8 mouse cellular contexts compared by ENCODE assay signal in the genomic region with DNA sequence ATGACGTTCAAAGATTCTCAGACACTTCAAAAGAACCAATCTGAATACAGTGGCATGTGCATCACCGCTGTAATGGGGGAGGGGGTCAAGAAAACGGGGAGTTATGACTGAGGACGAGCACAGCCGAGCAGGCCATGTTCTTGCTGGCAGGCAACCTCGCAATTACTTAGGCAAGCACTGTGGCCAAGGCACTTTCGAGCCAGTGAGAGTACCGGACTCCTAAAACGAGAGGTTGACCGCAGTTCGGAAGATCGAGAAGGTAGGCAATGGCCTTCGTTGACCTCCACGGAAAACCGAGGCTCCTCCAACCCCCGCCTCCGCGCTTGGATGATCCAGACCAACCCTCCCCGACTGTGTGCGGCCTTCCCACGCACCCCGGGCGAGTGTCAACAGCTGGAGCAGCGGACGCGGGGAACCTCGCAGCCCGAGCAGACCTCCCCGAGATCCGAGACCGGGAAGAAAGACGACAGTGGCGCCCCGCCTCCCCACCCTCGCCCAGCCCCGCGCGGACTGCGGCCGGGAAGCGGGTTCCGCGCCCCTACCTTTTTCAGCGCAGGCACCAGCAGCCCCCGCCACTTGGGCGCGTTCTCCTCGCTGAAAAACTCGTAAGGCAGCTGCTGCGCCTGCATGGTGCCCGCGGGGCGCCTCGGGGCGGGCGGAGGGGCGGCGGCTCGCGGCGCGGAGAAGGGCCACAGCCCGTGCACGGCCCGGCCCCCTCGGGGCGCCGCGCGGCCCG. TPM values are rescaled to one million over a fixed set of nuclear protein-coding genes. Genes with fewer than 3 reads are reported as not detected.
DNase-seq lines count a peak whose midpoint lies in the region; ATAC-seq and TF ChIP-seq lines count a peak whose summit lies in the region.

No protein-coding gene starts in this region.

- ATAC-seq in forebrain, embryonic 11.5 days (replicated peaks; ENCODE audit: low FRiP score): peak; percentile 56
- ATAC-seq in heart, embryonic 15.5 days (replicated peaks; ENCODE audit: insufficient number of reproducible peaks, insufficient read depth, low FRiP score, low read depth): peak; percentile 51
- peak; percentile 50 for ATAC-seq in liver, postnatal 0 days
- peak; percentile 55 for ATAC-seq in neural tube, embryonic 13.5 days (ENCODE audit: low read depth)

- TF ChIP-seq CTCF in CH12.LX (conservative IDR thresholded peaks at IDR 0.05 in 1 of 2, IDR thresholded peaks at IDR 0.05 in 1 of 2; ENCODE audit: low read depth in 2 of 2, low read length in 2 of 2): no peak
- no peak for TF ChIP-seq CTCF in liver, postnatal 0 days (IDR thresholded peaks at IDR 0.05; ENCODE audit: low read depth)
- no peak for TF ChIP-seq CTCF in testis, adult 2 months (IDR thresholded peaks at IDR 0.05; ENCODE audit: control insufficient read depth, insufficient read depth, insufficient replicate concordance, low read depth, low read length)

- no peak for TF ChIP-seq EP300 in CH12.LX (IDR thresholded peaks at IDR 0.05; ENCODE audit: low read length)
- TF ChIP-seq EP300 in liver, postnatal 0 days (IDR thresholded peaks at IDR 0.05; ENCODE audit: low read depth): no peak

- H3K79me2 ChIP-seq in CH12.LX (replicated peaks; ENCODE audit: control insufficient read depth, extremely low read depth, insufficient read depth, poor library complexity, severe bottlenecking): peaks cover 48% of the 10 kb centered on the region

- in situ Hi-C loops in CH12.LX (cut with MboI; ENCODE audit: low pct_ligation_motif_present, low pct_unique_long_range_greater_than_20kb, low sequenced_read_pairs): loop anchor here (10.0 kb wide), 1 partner anchor 75 kb away; no protein-coding TSS in a partner anchor

- no peak for TF ChIP-seq RAD21 in CH12.LX (IDR thresholded peaks at IDR 0.05; ENCODE audit: low read depth, low read length)

- peak overlapping the region; percentile 80 to 87 (median 86) for H3K4me3 ChIP-seq in CH12.LX (replicated peaks in 1 of 3; ENCODE audit: low read depth in 2 of 3, low read length in 2 of 3, poor library complexity in 1 of 3)
- H3K4me3 ChIP-seq in forebrain, embryonic 11.5 days (ENCODE audit: low read depth, low read length): peak overlapping the region; percentile 91
- H3K4me3 ChIP-seq in heart, embryonic 15.5 days: peak overlapping the region; percentile 89
- H3K4me3 ChIP-seq in liver, postnatal 0 days (ENCODE audit: low read depth, low read length): peak overlapping the region; percentile 97
- peak overlapping the region; percentile 91 for H3K4me3 ChIP-seq in neural tube, embryonic 13.5 days
- H3K4me3 ChIP-seq in testis, adult 2 months (ENCODE audit: control insufficient read depth, low read depth, low read length): peak overlapping the region; percentile 96

- H3K36me3 ChIP-seq in CH12.LX (replicated peaks in 1 of 2; ENCODE audit: control insufficient read depth in 1 of 2, insufficient read depth in 1 of 2, low read length in 1 of 2): peaks cover 9 to 14% of the 10 kb centered on the region in 2 experiments
- no peaks in the 10 kb centered on the region; the same call in 1 of the 2 replicates for H3K36me3 ChIP-seq in forebrain, embryonic 11.5 days (ENCODE audit: control insufficient read depth, insufficient read depth, low read length)
- H3K36me3 ChIP-seq in heart, embryonic 15.5 days: no peaks in the 10 kb centered on the region
- H3K36me3 ChIP-seq in liver, postnatal 0 days (replicated peaks; ENCODE audit: insufficient read depth, low read length): peaks cover 3% of the 10 kb centered on the region; the same call in 1 of the 2 replicates
- peaks cover 4% of the 10 kb centered on the region for H3K36me3 ChIP-seq in neural tube, embryonic 13.5 days
- no peaks in the 10 kb centered on the region for H3K36me3 ChIP-seq in testis, adult 2 months (ENCODE audit: control insufficient read depth, insufficient read depth, low read length)

- peak overlapping the region; percentile 88 for H3K9ac ChIP-seq in CH12.LX (ENCODE audit: insufficient read depth, low read depth)
- peak overlapping the region; percentile 96 for H3K9ac ChIP-seq in forebrain, embryonic 11.5 days (ENCODE audit: low read length)
- H3K9ac ChIP-seq in heart, embryonic 15.5 days: peak overlapping the region; percentile 84
- H3K9ac ChIP-seq in liver, postnatal 0 days (replicated peaks): peak overlapping the region; percentile 95
- H3K9ac ChIP-seq in neural tube, embryonic 13.5 days: peak overlapping the region; percentile 97

- peak; percentile 52; the same call in 1 of the 2 replicates for TF ChIP-seq POLR2A in CH12.LX (IDR thresholded peaks at IDR 0.05; ENCODE audit: low read depth, low read length)
- TF ChIP-seq POLR2A in testis, adult 2 months (IDR thresholded peaks at IDR 0.05; ENCODE audit: control insufficient read depth, low read depth, low read length): no peak

- H3K27ac ChIP-seq in CH12.LX (ENCODE audit: insufficient read depth, low read depth): peak overlapping the region; percentile 91
- peak overlapping the region; percentile 90 for H3K27ac ChIP-seq in forebrain, embryonic 11.5 days (ENCODE audit: low read depth, low read length)
- peak overlapping the region; percentile 93 for H3K27ac ChIP-seq in heart, embryonic 15.5 days
- H3K27ac ChIP-seq in liver, postnatal 0 days (ENCODE audit: low read depth): peak overlapping the region; percentile 97
- peak overlapping the region; percentile 99 for H3K27ac ChIP-seq in neural tube, embryonic 13.5 days (replicated peaks)
- H3K27ac ChIP-seq in testis, adult 2 months (ENCODE audit: control insufficient read depth, insufficient read depth, low read depth, low read length): peak overlapping the region; percentile 81

- peaks cover 5 to 47% of the 10 kb centered on the region in 2 experiments; a peak in 3 of 4 replicates for H3K4me1 ChIP-seq in CH12.LX (ENCODE audit: control insufficient read depth in 1 of 2, insufficient read depth in 2 of 2)
- peaks cover 8% of the 10 kb centered on the region for H3K4me1 ChIP-seq in forebrain, embryonic 11.5 days (replicated peaks; ENCODE audit: control insufficient read depth, insufficient read depth, low read length)
- H3K4me1 ChIP-seq in heart, embryonic 15.5 days (replicated peaks): peaks cover 25% of the 10 kb centered on the region
- H3K4me1 ChIP-seq in liver, postnatal 0 days (ENCODE audit: insufficient read depth): peaks cover 32% of the 10 kb centered on the region
- H3K4me1 ChIP-seq in neural tube, embryonic 13.5 days (replicated peaks): peaks cover 43% of the 10 kb centered on the region
- H3K4me1 ChIP-seq in testis, adult 2 months (ENCODE audit: control insufficient read depth, insufficient read depth, low read length): peaks cover 16% of the 10 kb centered on the region

- under 1% methylated on average over 57 of the region's 71 CpGs for WGBS in forebrain, embryonic 11.5 days
- under 1% methylated on average over 71 of the region's 71 CpGs for WGBS in heart, embryonic 15.5 days
- WGBS in liver, postnatal 0 days (ENCODE audit: insufficient replicate concordance): under 1% methylated on average over 60 of the region's 71 CpGs
- WGBS in neural tube, embryonic 13.5 days: under 1% methylated on average over 71 of the region's 71 CpGs

- dilution Hi-C loops in CH12.LX (cut with MboI; ENCODE audit: extremely low pct_ligation_motif_present, extremely low pct_unique_long_range_greater_than_20kb, low sequenced_read_pairs): no loop called here

- peak; percentile 85 for DNase-seq in CH12.LX (ENCODE audit: extremely low read depth)
- peak; percentile 41 for DNase-seq in c-Kit-positive CD71-negative TER-119-negative erythroid progenitor cells, embryonic 14.5 days (ENCODE audit: low read depth)
- DNase-seq in forebrain, embryonic 11.5 days (ENCODE audit: low spot score): peak; percentile 79
- peak; percentile 54 to 78 for DNase-seq in kidney, postnatal 25 days
- DNase-seq in liver, postnatal 0 days: peak; percentile 71

- no peaks in the 10 kb centered on the region for H3K9me3 ChIP-seq in CH12.LX (replicated peaks; ENCODE audit: low read length)
- no peaks in the 10 kb centered on the region for H3K9me3 ChIP-seq in forebrain, embryonic 11.5 days (ENCODE audit: control insufficient read depth, low read length)
- no peaks in the 10 kb centered on the region for H3K9me3 ChIP-seq in heart, embryonic 15.5 days (replicated peaks)
- H3K9me3 ChIP-seq in liver, postnatal 0 days (ENCODE audit: low read length): no peaks in the 10 kb centered on the region
- no peaks in the 10 kb centered on the region for H3K9me3 ChIP-seq in neural tube, embryonic 13.5 days

- H3K27me3 ChIP-seq in CH12.LX (replicated peaks): no peaks in the 10 kb centered on the region
- no peaks in the 10 kb centered on the region for H3K27me3 ChIP-seq in forebrain, embryonic 11.5 days (ENCODE audit: control insufficient read depth, insufficient read depth, low read length)
- H3K27me3 ChIP-seq in heart, embryonic 15.5 days: no peaks in the 10 kb centered on the region
- no peaks in the 10 kb centered on the region for H3K27me3 ChIP-seq in liver, postnatal 0 days (ENCODE audit: insufficient read depth, low read length)
- no peaks in the 10 kb centered on the region for H3K27me3 ChIP-seq in neural tube, embryonic 13.5 days
- H3K27me3 ChIP-seq in testis, adult 2 months (ENCODE audit: control insufficient read depth, insufficient read depth, low read length): no peaks in the 10 kb centered on the region

- H3K4me2 ChIP-seq in CH12.LX (ENCODE audit: insufficient read depth, low read depth, poor library complexity, severe bottlenecking): no peak overlapping the region
- peak overlapping the region; percentile 81 for H3K4me2 ChIP-seq in forebrain, embryonic 11.5 days (ENCODE audit: low read depth, low read length, severe bottlenecking)
- peak overlapping the region; percentile 65 for H3K4me2 ChIP-seq in heart, embryonic 15.5 days
- H3K4me2 ChIP-seq in liver, postnatal 0 days (ENCODE audit: low read depth, low read length): peak overlapping the region; percentile 86
- peak overlapping the region; percentile 70 for H3K4me2 ChIP-seq in neural tube, embryonic 13.5 days

TF ChIP-seq in CH12.LX, 34 proteins besides CTCF, POLR2A, EP300 and RAD21 (continues in another document):
- TF ChIP-seq POLR2AphosphoS2 (IDR thresholded peaks at IDR 0.05; ENCODE audit: low read depth, low read length) (no peak), SMC3 (IDR thresholded peaks at IDR 0.05; ENCODE audit: low read depth, low read length) (no peak), UBTF (IDR thresholded peaks at IDR 0.05; ENCODE audit: low read depth, low read length) (peak; percentile 48; the same call in 1 of the 2 replicates), TBP (conservative IDR thresholded peaks at IDR 0.05; ENCODE audit: low read depth, low read length) (0 out of 2 replicates have a peak, but pooled peaks have one; percentile 0)

RNA-seq across cellular contexts. Expression of gene Sos1, which starts 0.8 kb away (rescaled TPM):
- total RNA-seq in CH12.LX (2012; rRNA removed) (4.7 TPM in 2 replicates), CH12.LX (2014; rRNA removed) (3.6 and 4.0 TPM in 2 replicates)
- 9.5 and 10.7 TPM in 2 replicates for polyA plus RNA-seq in CH12.LX (2012; ENCODE audit: insufficient read length, low read depth)
- 8.8 and 11.0 TPM in 2 replicates for polyA plus RNA-seq in forebrain, embryonic 11.5 days (2014; fragmentation: Nextera tagmentation; extraction: Ambion mirVana)
- 2.5 and 3.1 TPM in 2 replicates for polyA plus RNA-seq in heart, embryonic 15.5 days (2015; fragmentation: Nextera tagmentation; extraction: Ambion mirVana)
- polyA plus RNA-seq in liver, postnatal 0 days (2015; fragmentation: Nextera tagmentation; extraction: Ambion mirVana): 1.4 TPM in 2 replicates
- polyA plus RNA-seq in neural tube, embryonic 13.5 days (2015; fragmentation: Nextera tagmentation; extraction: Ambion mirVana): 8.1 and 8.2 TPM in 2 replicates
- 2.7 and 2.8 TPM in 2 replicates for polyA plus RNA-seq in testis, adult 2 months (2012; rRNA removed)

Comparison
In these comparisons a context has a peak if more than half of its experiments do, and no peak if none do; other contexts are left out.
1. Peak in every context shown above with its lines: DNase-seq, ATAC-seq, H3K4me3 ChIP-seq and H3K27ac ChIP-seq.